Mouse (Mus musculus) adipocyte (in vitro differentiated cells): ENCODE data around the gene Vps13d.

Experiments
- DNase-seq: peaks from one replicate; pipeline ENCODE4 v3.0.0-alpha.2; 2016; ENCODE audit warnings: low spot score

Gene Vps13d

GRCm38 (mm10) chr4:145086509-145086908 lies 108.3 kb downstream of the Vps13d start:
- DNase-seq, result no peak

GRCm38 (mm10) chr4:145079324-145079723 lies 115.5 kb downstream of the Vps13d start:
- no peak for DNase-seq

GRCm38 (mm10) chr4:145074276-145074675 lies 120.5 kb downstream of the Vps13d start:
- DNase-seq, result peak; percentile 16

- no peak for DNase-seq
These were observed 121.1 kb downstream of the Vps13d start for GRCm38 (mm10) chr4:145073728-145074127.

- DNase-seq, result no peak
These were observed 122.9 kb downstream of the Vps13d start for GRCm38 (mm10) chr4:145071942-145072341.

GRCm38 (mm10) chr4:145067019-145067680 lies 127.7 kb downstream of the Vps13d start:
- DNase-seq, result no peak

GRCm38 (mm10) chr4:145066336-145067018 lies 128.3 kb downstream of the Vps13d start:
- no peak for DNase-seq

GRCm38 (mm10) chr4:145058749-145059442 lies 135.9 kb downstream of the Vps13d start:
- no peak for DNase-seq

GRCm38 (mm10) chr4:145056346-145056745 lies 138.5 kb downstream of the Vps13d start:
- no peak for DNase-seq

- DNase-seq, result no peak
These were observed 139.0 kb downstream of the Vps13d start for GRCm38 (mm10) chr4:145055792-145056191.

- DNase-seq, result no peak
These were observed 140.4 kb downstream of the Vps13d start for GRCm38 (mm10) chr4:145054369-145054768.

GRCm38 (mm10) chr4:145052697-145053096 lies 142.1 kb downstream of the Vps13d start:
- DNase-seq, result no peak

GRCm38 (mm10) chr4:145052282-145052681 lies 142.5 kb downstream of the Vps13d start:
- DNase-seq, result no peak

- DNase-seq, result no peak
These were observed 143.4 kb downstream of the Vps13d start for GRCm38 (mm10) chr4:145051209-145051969.

GRCm38 (mm10) chr4:145050518-145051208 lies 144.1 kb downstream of the Vps13d start:
- no peak for DNase-seq

GRCm38 (mm10) chr4:145047964-145048363 lies 146.8 kb downstream of the Vps13d start:
- DNase-seq, result no peak

- DNase-seq, result no peak
These were observed 148.8 kb downstream of the Vps13d start for GRCm38 (mm10) chr4:145046032-145046401.

- DNase-seq, result no peak
These were observed 149.3 kb downstream of the Vps13d start for GRCm38 (mm10) chr4:145045312-145046031.

- DNase-seq, result no peak
These were observed 153.5 kb downstream of the Vps13d start for GRCm38 (mm10) chr4:145041223-145041870.

GRCm38 (mm10) chr4:145037631-145038416 lies 157.0 kb downstream of the Vps13d start:
- peak; percentile 64 for DNase-seq
